Mouse (Mus musculus): Measurements from ENCODE around the gene Olfr1206.

GRCm38 (mm10) chr2:88838477-88838876, 24.6 kb upstream of the Olfr1206 start:
- TF ChIP-seq POLR2A (IDR thresholded peaks at IDR 0.05; ENCODE audit: control insufficient read depth, extremely low read depth, insufficient read depth, low read length, poor library complexity): no peak
- TF ChIP-seq CTCF (IDR thresholded peaks at IDR 0.05; ENCODE audit: borderline replicate concordance, control insufficient read depth, extremely low read depth, insufficient read depth, low read length, poor library complexity): no peak

All from thymus, adult 2 months (tissue).